Mouse (Mus musculus) layer of hippocampus, adult 9-10 months (tissue): Measurements from ENCODE around the gene Sfxn3.
A peak's percentile ranks its signal among the peaks of the same experiment; 100 is the strongest.

ENCODE experiments used
- DNase-seq: peaks from one replicate; pipeline ENCODE4 v3.0.0; 2022; ENCODE audit warnings: low spot score

The Sfxn3 gene

GRCm38 (mm10) chr19:45047935-45048643, 786 bp downstream of the Sfxn3 start:
- DNase-seq, result peak; percentile 75

DNA sequence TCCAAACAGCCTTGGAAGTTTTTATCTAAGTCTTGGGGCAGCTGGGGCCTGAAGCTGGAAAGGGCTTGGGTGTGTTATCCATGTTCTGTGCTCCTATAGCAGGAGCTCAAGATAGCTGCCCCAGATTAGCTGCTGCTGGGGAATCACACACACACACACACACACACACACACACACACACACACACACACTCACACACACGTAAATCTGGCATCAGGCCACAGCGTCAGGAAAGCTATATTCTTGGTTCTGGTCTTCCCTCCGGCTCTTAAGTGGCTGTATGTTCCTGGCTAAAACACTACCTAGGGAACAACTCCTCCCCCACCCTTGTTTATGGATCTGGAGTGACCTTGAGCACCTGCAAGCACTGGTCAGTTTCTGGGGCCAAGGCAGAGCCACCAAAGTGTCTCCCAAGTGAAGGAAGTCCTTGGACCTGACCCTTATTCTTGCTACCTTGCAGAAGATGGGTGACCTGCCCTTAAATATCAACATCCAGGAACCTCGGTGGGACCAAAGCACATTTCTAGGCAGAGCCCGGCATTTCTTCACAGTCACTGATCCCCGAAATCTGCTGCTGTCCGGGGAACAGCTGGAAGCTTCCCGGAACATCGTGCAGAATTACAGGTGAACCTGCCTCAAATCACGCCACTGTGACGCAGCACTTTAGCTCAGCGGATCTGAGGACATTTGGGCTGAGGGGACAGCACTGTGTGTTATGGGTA, 1.5 kb downstream of the Sfxn3 start:
- no peak for DNase-seq

- no peak for DNase-seq
Observed at GRCm38 (mm10) chr19:45049523-45049922, 2.2 kb downstream of the Sfxn3 start.

- no peak for DNase-seq
Observed at GRCm38 (mm10) chr19:45053451-45053850, 6.1 kb downstream of the Sfxn3 start.

GRCm38 (mm10) chr19:45054892-45055690, 7.8 kb downstream of the Sfxn3 start:
- no peak for DNase-seq

DNA sequence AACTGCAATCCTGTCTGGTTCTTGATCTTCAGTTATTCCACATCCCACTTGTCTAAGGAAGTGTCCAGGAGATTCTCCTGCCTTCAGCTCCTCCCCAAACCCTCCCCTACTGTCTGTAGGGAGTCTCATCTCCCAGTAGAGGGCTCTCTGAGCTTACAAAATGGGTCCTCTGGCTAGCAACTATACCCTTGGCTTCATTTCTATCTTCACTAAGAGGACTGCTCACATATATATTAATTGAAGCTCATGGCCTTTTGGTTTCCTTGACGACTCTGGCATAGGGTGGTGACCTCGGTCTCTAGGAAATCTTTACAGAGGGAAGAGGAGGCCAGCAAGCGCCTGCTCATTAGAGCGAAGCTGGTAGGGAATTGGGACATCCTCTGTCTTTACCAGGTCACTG, 9.1 kb downstream of the Sfxn3 start:
- DNase-seq, result no peak

DNA sequence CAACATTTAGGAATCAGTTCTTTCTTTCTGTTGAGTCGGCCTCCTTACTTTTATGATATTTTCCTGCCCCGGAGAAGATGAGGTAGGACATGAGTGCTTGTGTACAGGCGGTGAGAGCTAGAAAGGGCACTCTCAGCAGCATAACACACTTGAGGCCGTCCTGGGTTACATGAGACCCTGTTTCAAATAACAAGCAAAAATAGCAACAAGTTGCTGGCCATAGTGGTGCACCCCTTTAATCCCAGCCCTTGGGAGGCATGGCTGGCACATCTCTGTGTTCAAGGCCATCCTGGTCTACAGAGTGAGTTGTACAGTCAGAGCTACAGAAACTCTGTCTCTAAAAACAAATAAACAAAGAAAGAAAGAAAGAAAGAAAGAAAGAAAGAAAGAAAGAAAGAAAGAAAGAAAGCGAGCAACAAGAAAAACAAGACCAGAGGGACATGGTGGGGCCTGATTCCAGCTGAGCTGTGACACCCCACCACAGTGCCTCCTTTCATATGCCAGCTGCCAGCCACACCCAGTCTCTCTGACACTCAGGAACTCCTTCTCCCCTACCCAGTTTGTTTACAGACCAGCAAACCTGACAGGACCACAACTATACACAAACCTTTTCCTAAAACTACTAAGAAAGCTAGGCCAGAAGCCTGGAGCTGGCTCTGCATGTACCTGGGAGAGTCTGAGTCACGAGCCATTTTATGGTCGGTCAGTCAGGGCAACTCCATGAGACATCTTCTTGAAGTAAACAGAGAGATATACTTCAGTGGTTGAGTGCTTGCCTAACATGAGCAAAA, 9.8 kb downstream of the Sfxn3 start:
- no peak for DNase-seq

DNA sequence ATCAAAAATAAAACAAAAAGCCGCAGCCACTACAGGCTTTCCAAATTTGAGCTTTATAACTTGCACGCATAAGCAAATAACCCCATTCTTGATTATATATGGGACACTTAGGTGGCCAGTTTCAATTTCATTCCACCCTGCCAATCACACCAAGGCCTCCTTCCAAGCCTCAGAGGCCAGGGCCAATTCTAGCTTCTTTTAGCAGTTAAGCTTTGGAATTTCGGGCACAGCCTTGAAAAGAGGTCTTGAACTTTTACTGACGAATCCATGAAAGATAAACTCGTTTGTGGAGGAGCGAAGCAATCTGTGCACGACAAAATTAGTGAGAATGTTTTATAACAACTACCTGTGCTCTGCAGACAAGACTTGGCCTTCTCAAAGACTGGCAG, 10.4 kb downstream of the Sfxn3 start:
- DNase-seq, result no peak

DNA sequence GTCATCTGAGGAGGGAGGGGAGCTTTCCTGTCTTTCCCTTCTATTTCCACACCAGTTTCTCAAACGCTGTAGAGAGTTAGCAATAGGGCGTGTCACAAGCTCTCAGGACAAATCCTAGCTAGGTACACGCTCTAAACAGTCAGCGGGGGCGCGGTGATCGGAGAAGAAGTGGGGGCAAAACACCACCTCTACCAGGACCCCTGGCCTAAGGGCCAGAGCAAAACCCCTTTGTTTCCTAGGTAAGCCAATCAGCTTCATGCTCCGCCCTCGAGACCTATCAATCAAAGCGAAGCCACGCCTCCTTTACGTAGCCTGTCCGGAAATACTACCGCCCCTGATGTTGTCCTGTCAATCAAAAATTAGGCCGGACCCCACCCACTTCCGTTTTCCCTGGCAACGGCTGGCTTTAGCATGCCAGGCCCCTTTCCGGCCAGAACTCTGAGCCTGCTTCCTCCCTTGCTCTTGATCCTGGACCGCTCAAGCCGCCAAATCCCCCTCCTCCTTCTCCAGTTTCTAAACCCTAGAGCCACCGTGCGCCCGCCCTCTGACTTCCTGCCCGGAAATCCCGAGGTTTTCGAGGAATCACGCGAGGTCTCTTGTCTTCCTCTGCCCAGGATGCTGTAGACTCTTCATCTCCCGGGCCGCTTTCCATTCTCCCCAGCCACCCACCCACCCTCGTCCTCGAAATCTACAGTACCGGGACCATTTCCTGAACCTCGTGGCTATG, 11.0 kb downstream of the Sfxn3 start:
- DNase-seq, result peak; percentile 92

- DNase-seq, result no peak
Observed at GRCm38 (mm10) chr19:45058841-45059240, 11.5 kb downstream of the Sfxn3 start.

DNA sequence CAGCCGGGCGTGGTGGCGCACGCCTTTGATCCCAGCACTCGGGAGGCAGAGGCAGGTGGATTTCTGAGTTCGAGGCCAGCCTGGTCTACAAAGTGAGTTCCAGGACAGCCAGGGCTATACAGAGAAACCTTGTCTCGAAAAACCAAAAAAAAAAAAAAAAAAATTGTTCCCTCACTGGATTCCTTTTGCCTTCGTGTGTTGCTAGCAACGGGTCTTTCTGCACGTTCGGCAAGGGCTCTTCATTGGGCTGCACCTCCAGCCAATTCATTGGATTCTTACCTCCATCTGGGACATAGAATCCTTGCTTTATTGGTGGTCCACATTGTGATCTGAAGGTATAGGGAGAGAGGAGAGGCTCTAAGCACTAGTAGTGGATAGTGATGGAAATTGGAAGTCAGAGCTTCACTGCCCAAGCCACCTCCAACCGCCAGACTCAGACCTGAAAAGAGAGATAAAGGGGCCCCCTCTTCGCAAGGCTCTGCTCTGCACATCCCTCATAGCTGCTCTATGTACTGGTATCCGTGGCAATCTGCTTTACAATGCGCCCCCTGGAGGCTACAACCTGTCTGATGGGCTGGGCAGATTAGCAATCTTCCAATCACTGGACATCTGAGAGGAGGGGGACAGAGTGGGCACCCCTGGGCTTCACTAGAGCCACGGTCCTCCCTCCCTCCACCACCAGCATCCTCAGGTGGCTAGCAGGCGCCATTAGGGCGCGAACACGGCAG, 16.4 kb downstream of the Sfxn3 start:
- DNase-seq, result no peak

DNA sequence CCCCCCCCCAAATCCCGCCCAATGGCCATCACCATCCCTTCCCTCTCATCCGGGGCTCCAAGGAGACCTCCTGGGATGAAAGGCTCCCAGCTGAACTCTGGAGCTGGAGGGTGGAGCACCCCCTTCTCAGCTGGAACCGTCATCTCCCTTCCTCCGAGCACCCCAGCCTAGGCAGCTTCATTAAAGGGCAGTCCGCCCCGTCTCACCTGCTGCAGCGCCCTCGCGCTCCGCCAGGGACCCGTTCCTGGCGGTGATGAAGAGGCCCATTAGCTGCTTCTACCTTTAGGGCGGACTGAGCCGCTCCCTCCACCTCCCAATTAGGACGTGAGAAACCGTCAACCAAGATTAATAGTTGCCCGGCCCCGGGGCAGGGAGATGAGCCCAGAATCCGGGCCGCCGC, 17.9 kb downstream of the Sfxn3 start:
- no peak for DNase-seq

GRCm38 (mm10) chr19:45067170-45067569, 19.9 kb downstream of the Sfxn3 start:
- DNase-seq, result no peak

GRCm38 (mm10) chr19:45067758-45068510, 20.6 kb downstream of the Sfxn3 start:
- no peak for DNase-seq

GRCm38 (mm10) chr19:45073871-45074542, 26.7 kb downstream of the Sfxn3 start:
- DNase-seq, result no peak

GRCm38 (mm10) chr19:45074580-45075322, 27.4 kb downstream of the Sfxn3 start, which contains the start of gene Kazald1:
TSS of gene Kazald1 (plus strand) at chr19:45075241.
- DNase-seq, result peak; percentile 85

DNA sequence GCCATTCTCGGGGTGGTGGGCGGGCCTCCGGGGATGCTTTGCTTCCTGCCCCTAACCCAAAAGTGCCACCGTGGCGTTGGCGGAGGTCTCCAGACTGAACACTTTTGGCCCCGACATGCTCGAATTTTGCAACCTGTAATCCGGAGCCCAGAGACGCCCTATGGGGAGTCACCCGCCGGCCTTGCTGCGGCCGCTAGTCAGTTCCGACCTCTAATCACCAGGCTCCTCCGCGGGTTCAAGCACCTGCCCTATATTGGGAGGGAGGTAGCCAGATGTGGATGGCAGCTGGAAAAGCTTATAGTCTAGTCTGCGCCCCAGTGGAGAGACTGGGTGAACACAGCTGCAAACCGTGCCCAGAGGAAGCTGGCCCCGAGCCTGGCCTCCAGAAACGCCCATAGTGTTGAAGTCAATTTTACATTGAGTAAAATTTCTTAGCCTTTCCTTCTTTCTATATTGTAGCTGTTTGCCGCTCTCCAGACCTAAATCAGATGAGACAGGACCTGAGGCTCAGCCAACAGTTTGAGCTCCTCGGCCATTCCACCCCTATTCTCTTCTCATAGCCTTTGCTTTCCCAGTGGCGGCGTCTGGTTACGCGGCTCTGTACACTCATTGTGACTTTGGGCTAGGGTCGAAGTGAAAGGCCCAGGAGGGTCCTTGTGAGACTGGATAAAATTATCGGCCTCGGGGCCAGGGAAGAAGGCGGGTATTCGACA, 28.2 kb downstream of the Sfxn3 start:
- DNase-seq, result no peak

DNA sequence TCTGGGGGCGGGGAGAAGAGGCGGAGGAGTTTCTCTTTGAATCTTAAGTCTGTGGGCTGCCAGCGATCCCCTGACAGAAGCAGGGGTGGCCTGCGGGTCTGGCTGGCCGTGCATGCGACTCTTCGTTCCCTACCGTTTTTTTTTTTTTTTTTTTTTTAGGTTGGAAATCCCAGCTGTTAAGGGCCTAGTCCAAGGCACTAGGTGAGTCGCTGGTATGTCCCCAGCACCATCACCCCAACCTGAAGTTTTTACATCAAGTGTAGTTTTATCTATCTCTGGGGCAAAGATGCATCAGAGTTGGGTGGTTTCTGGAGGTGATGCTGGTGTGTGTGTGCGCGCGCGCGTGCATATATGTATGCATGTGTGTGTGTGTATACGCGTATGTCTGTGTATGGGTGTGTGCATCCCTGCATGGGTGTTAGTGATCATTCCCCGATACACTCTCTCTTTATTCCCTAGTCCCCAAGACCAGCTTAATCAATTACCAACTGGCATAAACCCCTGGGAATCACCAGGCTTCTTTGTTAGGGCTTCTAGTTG, 28.8 kb downstream of the Sfxn3 start:
- DNase-seq, result no peak
